In genomic region chr3:130180964-130181590, GRCm38 (mm10) we compare ENCODE assay signal across 8 mouse cellular contexts. TPM values are rescaled to one million over a fixed set of nuclear protein-coding genes. Genes with fewer than 3 reads are reported as not detected.
DNase-seq lines count a peak whose midpoint lies in the region; ATAC-seq and TF ChIP-seq lines count a peak whose summit lies in the region.

No protein-coding gene starts in this region.

- H3K9me3 ChIP-seq in hindbrain, embryonic 16.5 days (ENCODE audit: control insufficient read depth, low read length), result no peaks in the 10 kb centered on the region
- H3K9me3 ChIP-seq in lung, postnatal 0 days (ENCODE audit: low read length), result no peaks in the 10 kb centered on the region

- no peaks in the 10 kb centered on the region for H3K4me1 ChIP-seq in embryonic fibroblast, embryonic 13.5 days (ENCODE audit: control insufficient read depth, insufficient read depth, low read length)
- H3K4me1 ChIP-seq in hindbrain, embryonic 16.5 days (ENCODE audit: control insufficient read depth, insufficient read depth, low read depth, low read length), result peaks cover 5% of the 10 kb centered on the region; the same call in 1 of the 2 replicates
- no peaks in the 10 kb centered on the region; the same call in 1 of the 2 replicates for H3K4me1 ChIP-seq in lung, postnatal 0 days (ENCODE audit: insufficient read depth, low read depth, low read length)

- no peaks in the 10 kb centered on the region; the same call in 1 of the 2 replicates for H3K27me3 ChIP-seq in hindbrain, embryonic 16.5 days (replicated peaks; ENCODE audit: control insufficient read depth, insufficient read depth, low read length)
- no peaks in the 10 kb centered on the region for H3K27me3 ChIP-seq in lung, postnatal 0 days (replicated peaks; ENCODE audit: insufficient read depth, low read length)

- peak overlapping the region; percentile 78 for H3K4me2 ChIP-seq in hindbrain, embryonic 16.5 days (ENCODE audit: low read length)
- peak overlapping the region; percentile 70 for H3K4me2 ChIP-seq in lung, postnatal 0 days (replicated peaks; ENCODE audit: low read depth, low read length)

- TF ChIP-seq POLR2A in embryonic fibroblast, embryonic 13.5 days (IDR thresholded peaks at IDR 0.05; ENCODE audit: low read depth, low read length), result no peak

- peak overlapping the region; percentile 57 for H3K4me3 ChIP-seq in embryonic fibroblast, embryonic 13.5 days (ENCODE audit: insufficient read depth, low read length)
- H3K4me3 ChIP-seq in hindbrain, embryonic 16.5 days (ENCODE audit: low read length), result peak overlapping the region; percentile 53
- peak overlapping the region; percentile 45 for H3K4me3 ChIP-seq in lung, postnatal 0 days (ENCODE audit: low read depth, low read length)

- no peak for TF ChIP-seq CTCF in embryonic fibroblast, embryonic 13.5 days (IDR thresholded peaks at IDR 0.05; ENCODE audit: borderline replicate concordance, insufficient read depth, low read length)
- no peak for TF ChIP-seq CTCF in lung, postnatal 0 days (IDR thresholded peaks at IDR 0.05)

- H3K9ac ChIP-seq in hindbrain, embryonic 16.5 days (ENCODE audit: low read depth, low read length), result peak overlapping the region; percentile 68
- peak overlapping the region; percentile 23 for H3K9ac ChIP-seq in lung, postnatal 0 days (replicated peaks; ENCODE audit: low read depth)

- ATAC-seq in hindbrain, embryonic 16.5 days, result peak; percentile 29; the same call in 1 of the 2 replicates
- ATAC-seq in lung, postnatal 0 days, result peak; percentile 33

- DNase-seq in layer of hippocampus, postnatal 36 days, result peak; percentile 11 to 19
- DNase-seq in layer of hippocampus, postnatal 25 days (ENCODE audit: extremely low spot score in 1 of 2, low spot score in 1 of 2), result no peak
- DNase-seq in adrenal gland, postnatal 36 days, result peak; percentile 23 to 54
- peak; percentile 42 for DNase-seq in lung, postnatal 0 days (ENCODE audit: low spot score)
- peak; percentile 38 for DNase-seq in retina, postnatal 1 day
- DNase-seq in spleen, postnatal 10 days (ENCODE audit: low spot score in 2 of 2), result no peak

- no peak overlapping the region for H3K27ac ChIP-seq in embryonic fibroblast, embryonic 13.5 days (ENCODE audit: insufficient read depth, low read length)
- no peak overlapping the region for H3K27ac ChIP-seq in hindbrain, embryonic 16.5 days (ENCODE audit: low read depth, low read length)
- H3K27ac ChIP-seq in lung, postnatal 0 days (ENCODE audit: low read length), result no peak overlapping the region

- TF ChIP-seq EP300 in lung, postnatal 0 days (IDR thresholded peaks at IDR 0.05), result no peak

- WGBS in hindbrain, embryonic 16.5 days, result under 1% methylated on average over 40 of the region's 40 CpGs
- 2% methylated on average over 40 of the region's 40 CpGs for WGBS in lung, postnatal 0 days

- H3K36me3 ChIP-seq in hindbrain, embryonic 16.5 days (ENCODE audit: control insufficient read depth, insufficient read depth, low read length), result no peaks in the 10 kb centered on the region
- no peaks in the 10 kb centered on the region for H3K36me3 ChIP-seq in lung, postnatal 0 days (ENCODE audit: insufficient read depth, low read length)

RNA-seq across cellular contexts. Expression of gene Col25a1, which starts 49.8 kb away (rescaled TPM):
- 10 to 100 TPM; 77.6 to 79.5 TPM for total RNA-seq in layer of hippocampus, postnatal 36 days (2021)
- total RNA-seq in layer of hippocampus, postnatal 25 days (2021), result 10 to 100 TPM; 68.4 to 70.2 TPM
- total RNA-seq in adrenal gland, postnatal 36 days (2021), result 1 to 10 TPM; 2.7 to 9.2 TPM
- 0.62 and 5.0 TPM in 2 replicates for polyA plus RNA-seq in embryonic fibroblast, embryonic 13.5 days (2011; ENCODE audit: insufficient read length, low read depth, missing spikeins)
- 4.8 and 5.0 TPM in 2 replicates for polyA plus RNA-seq in hindbrain, embryonic 16.5 days (2015; fragmentation: Nextera tagmentation; extraction: Ambion mirVana)
- polyA plus RNA-seq in lung, postnatal 0 days (2015; fragmentation: Nextera tagmentation; extraction: Ambion mirVana), result 7.0 and 7.7 TPM in 2 replicates

Comparison
In these comparisons a context has a peak if more than half of its experiments do, and no peak if none do; other contexts are left out.
1. DNase-seq: peak in layer of hippocampus, postnatal 36 days (2 of 2), adrenal gland, postnatal 36 days (2 of 2), lung, postnatal 0 days (single experiment) and retina, postnatal 1 day (single experiment); none in layer of hippocampus, postnatal 25 days (0 of 2) and spleen, postnatal 10 days (0 of 2).
2. RNA of gene Col25a1, which starts 49.8 kb away (total RNA-seq): 77.6 to 79.5 TPM in layer of hippocampus, postnatal 36 days and 68.4 to 70.2 TPM in layer of hippocampus, postnatal 25 days; 2.7 to 9.2 TPM in adrenal gland, postnatal 36 days; every median in the first group is over 4 times any median in the second.
3. Peak in every context shown above with its lines, with median percentiles within 50 percentile points of each other: H3K4me3 ChIP-seq.